Mouse (Mus musculus) embryo, embryonic 9.5 days (tissue): ENCODE measurements at regions not wholly inside any gene's neighbourhood (a gene's known extent, or its start where the extent isn't known, plus 50 kb on each side); places are given as distances from the start of the nearest gene placed in this dataset.
A peak's percentile ranks its signal among the peaks of the same experiment; 100 is the strongest.

Source experiments
- DNase-seq: peaks from one replicate; pipeline ENCODE4 v3.0.0-alpha.2; 2017; ENCODE audit errors: extremely low spot score

- DNase-seq, result no peak
These were observed 606.3 kb upstream of the Dmac1 start for GRCm38 (mm10) chr4:75884371-75884770.

GRCm38 (mm10) chr4:75869771-75870170 is 591.7 kb upstream of the Dmac1 start:
- DNase-seq, result no peak

- no peak for DNase-seq
These were observed 583.0 kb upstream of the Dmac1 start for GRCm38 (mm10) chr4:75861076-75861475.

GRCm38 (mm10) chr4:75857769-75858408 is 579.8 kb upstream of the Dmac1 start:
- peak; percentile 26 for DNase-seq

GRCm38 (mm10) chr4:75855688-75856296 is 577.7 kb upstream of the Dmac1 start:
- DNase-seq, result peak; percentile 49

GRCm38 (mm10) chr4:75850343-75850742 is 572.2 kb upstream of the Dmac1 start:
- DNase-seq, result no peak

GRCm38 (mm10) chr4:75847675-75848385 is 569.7 kb upstream of the Dmac1 start:
- DNase-seq, result no peak

- no peak for DNase-seq
These were observed 566.9 kb upstream of the Dmac1 start for GRCm38 (mm10) chr4:75845021-75845420.

GRCm38 (mm10) chr4:75838619-75839018 is 560.5 kb upstream of the Dmac1 start:
- no peak for DNase-seq

GRCm38 (mm10) chr4:75827082-75827711 is 549.1 kb upstream of the Dmac1 start:
- DNase-seq, result no peak

GRCm38 (mm10) chr4:75819193-75819603 is 541.1 kb upstream of the Dmac1 start:
- no peak for DNase-seq

- no peak for DNase-seq
These were observed 537.9 kb upstream of the Dmac1 start for GRCm38 (mm10) chr4:75816026-75816425.

- DNase-seq, result no peak
These were observed 534.2 kb upstream of the Dmac1 start for GRCm38 (mm10) chr4:75812266-75812665.

GRCm38 (mm10) chr4:75801870-75802269 is 523.8 kb upstream of the Dmac1 start:
- no peak for DNase-seq

- DNase-seq, result no peak
These were observed 523.1 kb upstream of the Dmac1 start for GRCm38 (mm10) chr4:75801156-75801555.

- DNase-seq, result no peak
These were observed 513.7 kb upstream of the Dmac1 start for GRCm38 (mm10) chr4:75791789-75792188.

- DNase-seq, result no peak
These were observed 513.0 kb upstream of the Dmac1 start for GRCm38 (mm10) chr4:75790920-75791589.

- DNase-seq, result no peak
These were observed 509.3 kb upstream of the Dmac1 start for GRCm38 (mm10) chr4:75787405-75787804.

- no peak for DNase-seq
These were observed 508.3 kb upstream of the Dmac1 start for GRCm38 (mm10) chr4:75786391-75786790.

GRCm38 (mm10) chr4:75779492-75779891 is 501.4 kb upstream of the Dmac1 start:
- no peak for DNase-seq

- no peak for DNase-seq
These were observed 486.0 kb upstream of the Dmac1 start for GRCm38 (mm10) chr4:75764141-75764540.

- no peak for DNase-seq
These were observed 466.5 kb upstream of the Dmac1 start for GRCm38 (mm10) chr4:75744605-75745004.
